Mouse (Mus musculus) kidney, adult 11 months (tissue): Measurements from ENCODE around the gene Kmt2b.

ENCODE experiments used
- DNase-seq: peaks from one replicate; pipeline ENCODE4 v3.0.0; 2022

Kmt2b gene

GRCm38 (mm10) chr7:30599933-30600353, 11.4 kb upstream of the Kmt2b start:
- peak; percentile 98 for DNase-seq

- DNase-seq: no peak
These were observed 10.3 kb upstream of the Kmt2b start, which contains the start of gene Zbtb32 for GRCm38 (mm10) chr7:30598786-30599185. Gene Zbtb32 (minus strand): TSS chr7:30598909.

- no peak for DNase-seq
These were observed 8.3 kb upstream of the Kmt2b start for GRCm38 (mm10) chr7:30596811-30597210.

GRCm38 (mm10) chr7:30596093-30596492, 7.6 kb upstream of the Kmt2b start:
- DNase-seq: no peak

- DNase-seq: no peak
These were observed 6.0 kb upstream of the Kmt2b start for GRCm38 (mm10) chr7:30594510-30595024.

GRCm38 (mm10) chr7:30593579-30594509, 5.3 kb upstream of the Kmt2b start:
- DNase-seq: no peak

- DNase-seq: no peak
These were observed 4.4 kb upstream of the Kmt2b start for GRCm38 (mm10) chr7:30592772-30593423.

GRCm38 (mm10) chr7:30591605-30591951, 3.1 kb upstream of the Kmt2b start:
- DNase-seq: no peak

- DNase-seq: no peak
These were observed 2.5 kb upstream of the Kmt2b start for GRCm38 (mm10) chr7:30590927-30591604.

- DNase-seq: peak; percentile 85
These were observed 1.1 kb upstream of the Kmt2b start for GRCm38 (mm10) chr7:30589435-30590301.

GRCm38 (mm10) chr7:30587842-30588667, 471 bp downstream of the Kmt2b start:
- DNase-seq: peak; percentile 51

GRCm38 (mm10) chr7:30586455-30587020, 2.0 kb downstream of the Kmt2b start:
- no peak for DNase-seq

- DNase-seq: no peak
These were observed 3.4 kb downstream of the Kmt2b start for GRCm38 (mm10) chr7:30585170-30585569.

- DNase-seq: no peak
These were observed 4.2 kb downstream of the Kmt2b start for GRCm38 (mm10) chr7:30584339-30584738.

- DNase-seq: peak; percentile 45
These were observed 7.0 kb downstream of the Kmt2b start for GRCm38 (mm10) chr7:30581547-30581946.

GRCm38 (mm10) chr7:30579950-30580349, 8.6 kb downstream of the Kmt2b start:
- DNase-seq: no peak

- peak; percentile 85 for DNase-seq
These were observed 15.6 kb downstream of the Kmt2b start for GRCm38 (mm10) chr7:30572969-30573368.

GRCm38 (mm10) chr7:30572389-30572788, 16.1 kb downstream of the Kmt2b start:
- DNase-seq: no peak

GRCm38 (mm10) chr7:30567555-30567954, 21.0 kb downstream of the Kmt2b start:
- DNase-seq: no peak

- DNase-seq: no peak
These were observed 22.5 kb downstream of the Kmt2b start for GRCm38 (mm10) chr7:30566033-30566432.
